In genomic region chr17:85487531-85487930, GRCm38 (mm10) we compare ENCODE assay signal across 17 mouse cellular contexts.
"Had no signal": no experiment of that assay in that cellular context is flagged by ENCODE, and none has a peak within 500 bp of the region (broad histone marks: within the 10 kb centered on the region; RNA-seq: fewer than 3 reads in every experiment).

No protein-coding gene starts in this region.

- H3K9me3 ChIP-seq: midbrain, embryonic 10.5 days; midbrain, embryonic 13.5 days; neural tube, embryonic 13.5 days; neural tube, embryonic 15.5 days had no signal

- H3K4me2 ChIP-seq: lung, embryonic 14.5 days had no signal

- H3K9ac ChIP-seq: liver, embryonic 14.5 days; lung, embryonic 14.5 days; midbrain, embryonic 13.5 days; neural tube, embryonic 13.5 days; neural tube, embryonic 15.5 days had no signal

- H3K27ac ChIP-seq: liver, embryonic 14.5 days; neural tube, embryonic 13.5 days; neural tube, embryonic 15.5 days had no signal

- H3K4me3 ChIP-seq: myocyte; neural tube, embryonic 13.5 days; neural tube, embryonic 15.5 days had no signal

- H3K36me3 ChIP-seq: midbrain, embryonic 10.5 days; midbrain, embryonic 13.5 days; neural tube, embryonic 13.5 days; neural tube, embryonic 15.5 days had no signal

- DNase-seq: lung, adult 18-20 months; lung, postnatal 10 days; lung, postnatal 4 days; right cerebral cortex, adult 18-20 months; right cerebral cortex, postnatal 25 days; right cerebral cortex, postnatal 4 days; spleen, adult 18-20 months; thymus, adult 18-20 months; thymus, postnatal 14 days; thymus, postnatal 36 days had no signal
